Mouse (Mus musculus) ovary, postnatal 36 days (tissue): ENCODE results near the gene Mpped2.

ENCODE experiments used
- DNase-seq: peaks from one replicate; pipeline ENCODE4 v3.0.0; 2022; ENCODE audit warnings: low spot score, mixed read lengths

The Mpped2 gene

DNA sequence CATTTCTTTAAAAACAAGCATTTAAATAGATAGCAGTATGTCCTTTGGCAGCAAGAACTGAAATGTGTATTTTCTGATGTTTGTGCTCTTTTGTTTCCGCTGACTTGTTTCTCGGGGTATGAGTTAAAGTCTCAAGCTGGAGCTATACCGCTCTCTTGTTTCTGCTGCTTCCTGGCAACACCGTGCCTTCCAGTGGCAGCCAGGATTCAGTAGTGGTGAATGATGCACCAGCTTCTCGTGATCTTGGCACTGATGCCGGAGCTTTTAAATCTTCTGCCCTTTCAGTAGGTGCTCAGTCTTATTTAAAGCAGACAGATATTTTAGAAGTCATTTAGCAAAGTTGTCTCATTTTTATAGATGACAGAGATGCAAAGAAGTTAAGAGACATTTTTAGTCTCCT is 53.1 kb downstream of the Mpped2 start:
- DNase-seq: no peak

DNA sequence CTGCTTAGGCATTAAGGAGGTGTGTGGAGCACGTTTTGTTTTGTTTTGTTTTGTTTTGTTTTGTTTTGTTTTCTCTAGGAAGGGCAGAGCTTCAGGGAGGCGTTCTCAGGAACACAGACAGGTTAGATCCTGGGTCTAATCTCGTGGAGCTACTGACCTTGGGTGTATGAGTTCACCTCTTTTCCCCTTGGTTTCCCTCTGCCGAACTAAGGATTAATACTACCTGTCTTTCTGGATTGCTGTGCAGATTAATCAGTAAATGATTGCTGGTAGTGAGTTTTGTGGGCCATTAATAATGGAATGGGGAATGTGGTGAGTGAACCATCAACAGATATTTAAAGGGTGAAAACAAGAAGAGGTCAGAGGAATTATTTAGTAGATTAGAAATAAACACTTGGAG is 53.8 kb downstream of the Mpped2 start:
- no peak for DNase-seq

DNA sequence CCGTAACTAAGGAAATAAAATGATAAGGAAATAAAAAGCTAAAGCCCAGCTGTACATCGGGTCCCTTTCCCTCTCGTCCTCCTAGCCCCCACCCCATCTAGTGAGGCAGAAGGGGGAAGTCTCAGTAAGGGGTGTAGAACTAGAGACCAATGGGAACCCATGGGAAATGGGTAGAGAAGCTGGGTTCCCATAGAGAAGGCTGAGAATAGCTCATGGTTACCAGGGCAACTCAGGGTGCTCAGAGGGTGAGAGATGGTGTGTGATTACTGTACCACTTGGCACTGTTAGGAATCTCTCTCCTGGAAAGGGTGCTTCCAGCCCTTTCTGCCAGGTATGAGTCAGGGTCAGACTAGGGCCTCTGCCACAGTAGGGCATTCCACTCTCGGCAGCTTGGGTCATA is 54.3 kb downstream of the Mpped2 start:
- DNase-seq: no peak

DNA sequence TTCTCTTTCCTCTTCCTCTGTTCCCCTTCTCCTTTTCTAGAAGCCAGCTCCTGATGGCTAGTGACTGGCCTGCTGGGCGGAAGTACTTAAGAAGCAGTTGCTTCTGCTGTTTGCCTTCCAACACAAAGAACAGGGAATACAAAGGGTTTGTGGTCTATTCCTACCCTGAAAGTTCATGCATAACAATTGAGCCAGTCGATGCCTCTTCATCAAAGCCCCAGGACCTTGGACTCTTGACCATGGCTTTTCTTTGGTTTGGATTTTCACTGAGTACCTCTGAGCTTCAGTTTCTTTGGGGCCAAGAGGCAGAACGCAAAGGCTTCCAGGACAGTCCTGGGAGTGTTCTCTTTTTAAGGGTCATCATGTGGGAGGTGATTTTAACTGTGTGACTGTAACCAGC is 57.8 kb downstream of the Mpped2 start:
- no peak for DNase-seq

DNA sequence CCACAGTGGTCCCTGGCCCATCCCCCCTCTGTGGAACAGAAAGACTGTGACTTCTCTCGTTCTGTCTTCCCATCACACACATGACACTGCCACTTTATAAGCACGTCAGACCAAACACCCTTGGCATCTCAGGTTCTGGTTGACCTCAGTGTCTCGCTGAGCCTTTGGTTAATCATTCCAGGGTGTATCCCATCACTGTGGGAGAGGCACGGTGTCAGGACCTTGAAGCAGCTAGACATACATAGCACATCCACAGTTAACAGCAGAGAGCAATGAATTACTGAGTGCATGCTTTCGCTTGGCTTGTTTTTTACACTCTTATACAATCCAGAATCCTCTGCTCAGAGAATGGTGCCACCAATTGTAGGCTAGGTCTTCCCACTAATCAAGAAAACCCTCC is 60.6 kb downstream of the Mpped2 start:
- DNase-seq: no peak

DNA sequence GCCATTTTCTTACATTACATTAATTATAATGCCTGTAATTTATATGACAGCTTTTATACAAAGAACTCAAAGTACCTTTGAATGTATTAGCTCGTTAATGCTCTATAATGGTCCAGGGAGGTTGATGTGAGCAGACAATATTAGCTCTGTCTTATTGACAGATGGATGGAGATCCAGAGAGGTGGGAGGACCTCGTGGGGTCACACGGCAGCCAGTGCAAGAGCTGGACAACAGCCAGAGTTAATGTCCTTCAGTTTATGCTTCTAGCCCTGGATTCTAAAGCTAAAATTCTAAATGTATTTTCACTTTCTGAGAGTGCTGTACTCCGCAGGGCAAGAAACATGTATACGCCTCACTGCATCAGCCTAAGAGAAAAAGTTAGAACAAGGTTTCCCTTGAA is 61.6 kb downstream of the Mpped2 start:
- DNase-seq: no peak

DNA sequence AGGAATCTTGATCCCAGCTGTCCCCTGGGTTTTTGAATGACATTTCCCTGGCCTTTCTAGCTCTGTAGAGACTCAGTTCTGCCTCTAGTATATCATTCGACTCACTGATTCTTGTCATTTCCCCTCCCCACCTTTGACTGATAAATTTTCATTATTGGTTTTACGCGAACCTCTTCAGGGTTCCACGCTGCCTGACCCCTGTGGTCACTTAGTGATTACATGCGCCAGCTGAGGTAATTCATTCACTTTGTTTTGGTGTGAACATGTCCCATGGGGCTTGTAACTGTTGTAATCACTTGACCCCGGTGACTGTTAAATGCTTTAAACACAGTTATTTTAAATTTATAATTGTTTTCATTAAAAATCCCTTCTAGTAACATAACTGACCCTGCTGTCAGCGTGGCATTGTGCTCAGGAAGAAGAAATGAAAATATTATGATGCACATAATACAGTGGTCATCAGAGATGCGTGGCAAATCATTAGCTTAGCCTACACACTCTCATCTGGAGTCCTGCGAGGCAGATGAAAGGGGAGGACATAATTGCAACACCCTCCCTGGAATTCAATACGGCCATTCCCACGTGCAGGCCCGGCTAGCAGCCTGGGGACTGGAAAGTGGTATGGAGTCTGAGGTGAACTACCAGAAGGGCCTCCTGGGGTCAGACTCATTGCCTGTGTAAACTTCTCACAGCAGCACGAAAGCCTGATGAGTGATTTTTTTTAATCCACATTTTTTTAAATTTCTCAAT is 63.5 kb downstream of the Mpped2 start:
- DNase-seq: no peak

DNA sequence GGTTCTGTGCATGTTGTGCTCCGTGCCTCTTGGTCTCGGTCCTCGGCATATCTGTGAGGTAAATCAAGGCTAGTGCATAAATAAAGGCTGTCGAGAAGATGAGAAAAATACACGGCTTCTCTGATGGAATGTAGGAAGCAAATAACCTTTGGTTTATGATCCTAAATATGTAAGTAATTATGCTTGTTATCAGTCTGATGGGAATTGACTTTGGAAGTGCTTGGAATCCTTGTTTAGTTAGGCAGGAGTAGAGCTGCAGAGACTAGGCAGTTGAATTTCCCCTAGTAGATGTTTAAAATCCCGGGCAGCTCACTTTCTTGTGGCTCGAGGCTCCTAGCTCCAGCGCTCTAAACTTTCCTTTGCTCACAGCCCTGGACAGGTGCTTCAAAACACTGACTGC is 69.9 kb downstream of the Mpped2 start:
- DNase-seq: no peak

DNA sequence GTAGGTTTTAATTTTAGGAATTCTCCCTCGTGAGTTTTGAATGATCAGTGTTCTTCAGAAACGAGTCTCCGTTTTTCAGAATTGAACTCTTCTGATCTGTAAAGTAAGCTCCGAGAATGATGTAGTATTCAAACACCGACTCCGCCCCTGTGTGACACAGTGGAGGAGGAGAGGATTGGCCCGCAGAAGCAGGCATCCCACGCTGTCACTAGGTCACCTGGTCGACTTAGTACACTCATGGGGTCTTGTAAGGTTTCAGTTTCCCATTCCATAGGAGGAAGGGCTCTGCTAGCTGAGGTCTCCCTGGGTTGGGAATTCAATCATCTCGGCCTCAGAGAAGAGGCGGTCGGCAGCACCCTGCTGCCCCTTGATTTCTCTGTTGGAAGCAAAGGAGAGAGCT is 76.2 kb downstream of the Mpped2 start:
- DNase-seq: no peak

DNA sequence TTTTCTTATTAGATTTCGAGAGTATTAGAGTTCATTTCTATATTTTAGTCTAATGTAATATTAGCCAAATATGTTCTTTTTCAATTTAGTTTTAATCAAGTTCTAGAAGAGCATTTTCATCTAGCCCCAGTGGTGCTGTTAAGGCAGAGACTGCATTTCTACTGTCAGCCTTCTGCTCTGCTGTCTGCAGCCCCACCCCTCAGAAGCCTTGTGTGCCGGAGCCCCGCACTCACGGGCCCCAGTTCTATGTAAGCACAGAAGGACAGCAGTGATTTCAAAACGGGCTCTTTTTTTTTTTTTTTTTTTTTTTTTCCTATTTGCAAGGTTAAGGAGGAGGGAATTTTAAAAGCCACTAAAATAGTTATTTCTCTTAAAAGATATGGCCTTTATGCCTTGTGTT is 79.6 kb downstream of the Mpped2 start:
- no peak for DNase-seq

DNA sequence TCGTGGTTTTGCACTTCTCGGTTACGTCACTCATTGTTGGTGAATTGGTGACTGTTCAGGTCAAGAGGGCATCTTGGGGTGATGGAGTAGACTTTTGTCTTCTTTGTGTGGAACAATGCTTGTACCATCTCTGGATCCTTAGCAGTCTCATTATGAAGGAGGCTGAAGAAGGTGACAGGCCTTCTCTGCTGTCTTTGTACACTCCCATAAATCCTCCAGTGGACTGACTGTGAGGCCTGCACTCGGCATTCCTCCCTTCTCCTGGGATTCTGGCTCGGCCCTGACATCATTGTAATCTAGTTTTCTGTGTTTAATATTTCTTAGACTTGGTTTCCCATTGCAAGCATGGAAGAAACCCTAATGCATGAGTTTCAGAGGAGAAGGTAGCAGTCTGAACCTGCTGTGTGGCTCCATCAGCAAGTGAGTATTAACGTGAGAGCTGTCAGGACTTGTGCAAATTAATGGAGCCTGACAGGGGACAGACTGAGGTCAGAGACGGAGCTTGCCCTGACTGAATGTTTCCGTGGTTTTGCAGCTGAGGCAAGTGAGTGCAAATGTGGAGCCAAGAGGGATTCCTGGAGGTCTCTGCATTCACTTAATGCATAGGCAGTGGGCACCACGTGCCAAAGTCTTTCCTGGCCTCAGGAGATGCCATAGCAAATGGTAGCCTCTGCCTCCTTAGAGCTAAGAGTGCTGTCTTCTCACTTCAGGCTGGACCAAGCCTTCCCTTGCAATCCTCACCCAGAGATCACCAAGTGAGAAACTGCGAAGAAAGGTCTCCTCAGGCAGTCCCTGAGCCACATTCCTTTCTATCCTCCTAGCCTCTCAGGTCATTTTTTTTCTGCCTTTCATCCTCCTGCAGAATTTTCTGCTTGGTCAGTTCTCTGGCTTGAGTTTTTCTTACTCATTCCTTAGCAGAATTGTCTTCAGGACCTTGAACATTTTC is 81.5 kb downstream of the Mpped2 start:
- no peak for DNase-seq

DNA sequence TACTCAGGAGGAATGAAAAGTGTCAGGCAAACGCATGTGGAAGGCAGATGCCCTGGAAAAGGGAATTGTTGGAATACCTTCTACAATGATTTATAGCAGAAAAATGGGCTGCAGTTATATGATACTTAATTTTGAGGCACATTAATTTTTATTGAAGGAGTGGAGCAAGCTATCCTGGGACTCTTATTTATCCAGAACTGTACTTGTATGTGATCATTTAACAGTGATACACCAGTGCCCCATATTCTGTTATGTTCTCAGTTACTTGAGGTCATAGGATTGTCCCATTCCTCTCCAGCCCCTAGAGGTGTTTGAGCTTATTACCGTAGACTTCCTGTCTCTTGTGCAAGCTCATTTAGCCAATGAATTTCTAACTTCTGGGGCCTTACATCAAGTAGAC is 82.9 kb downstream of the Mpped2 start:
- DNase-seq: no peak

DNA sequence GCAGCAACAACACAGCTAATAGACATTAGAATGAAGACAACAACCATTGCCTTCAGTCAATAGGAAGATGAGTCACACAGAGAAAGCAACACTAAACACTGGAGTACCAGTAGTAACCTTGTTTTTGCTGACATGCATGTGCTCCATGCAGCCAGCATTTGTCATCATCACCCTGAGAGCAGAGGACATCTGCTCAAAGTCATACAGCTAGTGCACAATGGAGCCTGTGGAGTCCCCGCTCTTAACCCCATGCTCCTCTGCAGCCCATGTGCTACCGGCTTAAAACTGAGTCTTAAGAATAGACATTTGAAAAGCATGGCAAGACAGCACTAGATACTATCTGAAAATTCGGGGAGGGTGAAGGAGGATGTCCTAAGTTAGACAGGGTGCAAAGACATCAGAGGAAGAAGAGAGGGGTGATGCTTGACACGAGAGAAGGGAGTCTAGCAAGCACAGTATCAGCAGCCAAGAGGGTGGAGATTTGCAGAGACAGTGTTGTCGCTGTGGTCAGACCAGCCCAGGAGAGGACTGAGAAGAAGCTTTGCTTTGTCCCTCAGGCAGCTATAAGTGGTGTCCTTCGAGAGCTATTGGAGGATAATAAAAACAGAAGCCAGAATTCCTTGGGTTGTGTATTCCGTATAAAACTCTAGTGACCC is 85.9 kb downstream of the Mpped2 start:
- no peak for DNase-seq

DNA sequence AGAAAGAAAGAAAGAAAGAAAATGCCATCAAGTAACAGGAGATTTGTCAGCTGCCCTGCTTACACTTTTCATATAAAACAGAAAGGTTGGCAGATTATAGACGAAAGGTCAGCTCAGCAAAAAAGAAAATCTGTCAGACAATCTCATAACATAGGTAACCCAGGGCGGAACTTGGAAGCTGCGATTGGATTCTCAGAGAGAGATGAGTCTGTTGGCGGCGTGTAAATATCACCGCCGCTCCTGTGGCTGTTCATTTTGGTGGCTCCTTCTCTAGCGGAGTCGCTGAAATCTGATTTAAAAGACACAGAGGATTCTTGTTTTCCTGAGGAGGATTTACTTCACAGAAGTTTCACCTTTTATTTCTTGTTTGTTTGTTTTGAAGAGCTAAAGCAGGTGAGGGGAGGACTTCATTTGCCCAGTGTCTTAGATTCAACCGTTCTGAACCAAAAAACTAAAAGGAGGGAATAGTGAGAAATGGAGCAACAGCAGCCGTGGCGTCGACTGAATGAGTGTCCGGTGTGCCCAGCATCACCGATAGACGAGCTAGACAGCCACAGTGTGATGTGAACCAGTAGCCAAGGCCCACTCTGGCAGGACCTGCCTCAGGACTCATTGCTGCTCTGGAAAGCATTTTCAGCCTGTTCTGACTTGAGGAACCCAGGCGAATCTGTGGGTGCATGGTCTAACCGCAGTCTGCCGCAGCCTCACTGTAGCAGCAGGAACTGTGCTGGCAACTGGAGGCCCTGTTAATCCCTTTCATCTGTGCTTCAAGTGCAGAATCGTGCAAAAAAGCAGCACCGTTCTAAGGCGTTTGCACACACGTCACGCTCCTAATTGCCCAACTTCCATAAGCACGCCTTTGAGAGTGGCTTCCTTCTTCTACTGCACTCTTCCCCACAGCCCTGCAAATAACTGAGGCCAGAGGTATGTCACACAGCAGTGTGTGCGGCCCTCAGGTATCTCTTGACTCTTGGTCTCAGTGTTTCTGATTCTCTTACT is 88.4 kb downstream of the Mpped2 start:
- DNase-seq: no peak

DNA sequence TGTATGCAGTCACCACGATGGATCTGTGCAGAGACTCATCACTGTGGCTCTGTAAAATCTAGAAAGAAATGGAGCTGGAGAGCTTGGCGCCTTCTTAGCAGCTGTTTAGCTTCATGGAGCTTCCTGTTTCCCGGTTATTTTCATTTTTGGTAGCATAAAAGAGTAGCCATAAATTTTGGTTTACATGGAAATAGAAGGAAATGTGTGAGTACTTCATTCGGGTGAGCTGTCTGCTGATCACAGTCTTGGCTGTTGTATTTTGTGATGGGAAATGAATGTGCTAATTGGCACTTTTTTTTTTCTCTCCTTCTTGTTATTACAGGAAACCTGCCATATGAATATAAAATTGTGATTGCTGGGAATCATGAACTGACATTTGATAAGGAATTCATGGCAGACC is 90.2 kb downstream of the Mpped2 start:
- no peak for DNase-seq

DNA sequence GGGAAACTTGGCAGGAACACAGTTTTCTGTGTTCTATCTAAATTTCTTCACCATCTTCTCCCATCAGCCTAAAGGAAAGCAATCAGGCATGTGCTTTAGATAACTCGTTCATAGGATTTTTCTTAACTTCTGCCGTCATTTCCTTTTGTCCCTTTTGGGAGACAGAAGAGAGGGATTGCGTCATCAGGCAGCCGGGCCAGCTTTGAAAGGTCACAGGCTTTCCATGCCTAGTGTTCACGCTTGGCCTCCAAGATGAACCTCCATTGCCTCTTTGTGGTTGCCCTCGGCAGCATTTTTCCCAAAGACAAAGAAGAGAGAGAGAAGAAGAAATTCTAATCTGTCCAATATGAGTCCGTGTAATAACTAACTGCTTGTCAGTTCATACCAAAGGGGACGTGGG is 95.0 kb downstream of the Mpped2 start:
- DNase-seq: no peak

DNA sequence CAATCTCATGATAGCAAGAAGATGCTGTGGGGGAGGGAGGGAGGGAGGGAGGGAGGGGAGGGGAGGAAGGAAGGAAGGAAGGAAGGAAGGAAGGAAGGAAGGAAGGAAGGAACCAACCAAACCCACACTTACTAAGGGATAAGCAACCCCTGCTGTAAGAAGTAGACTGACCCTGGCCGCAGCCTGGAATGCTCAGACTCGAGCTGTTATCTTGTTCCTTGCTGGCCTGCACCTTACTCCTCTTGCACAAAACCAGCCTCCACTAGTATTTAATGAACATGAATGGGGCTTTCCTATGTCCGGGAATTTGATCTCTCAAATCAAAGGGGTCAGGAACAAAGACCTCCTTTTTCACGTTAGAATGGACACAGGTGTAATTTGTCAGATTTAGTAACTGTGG is 95.5 kb downstream of the Mpped2 start:
- no peak for DNase-seq

DNA sequence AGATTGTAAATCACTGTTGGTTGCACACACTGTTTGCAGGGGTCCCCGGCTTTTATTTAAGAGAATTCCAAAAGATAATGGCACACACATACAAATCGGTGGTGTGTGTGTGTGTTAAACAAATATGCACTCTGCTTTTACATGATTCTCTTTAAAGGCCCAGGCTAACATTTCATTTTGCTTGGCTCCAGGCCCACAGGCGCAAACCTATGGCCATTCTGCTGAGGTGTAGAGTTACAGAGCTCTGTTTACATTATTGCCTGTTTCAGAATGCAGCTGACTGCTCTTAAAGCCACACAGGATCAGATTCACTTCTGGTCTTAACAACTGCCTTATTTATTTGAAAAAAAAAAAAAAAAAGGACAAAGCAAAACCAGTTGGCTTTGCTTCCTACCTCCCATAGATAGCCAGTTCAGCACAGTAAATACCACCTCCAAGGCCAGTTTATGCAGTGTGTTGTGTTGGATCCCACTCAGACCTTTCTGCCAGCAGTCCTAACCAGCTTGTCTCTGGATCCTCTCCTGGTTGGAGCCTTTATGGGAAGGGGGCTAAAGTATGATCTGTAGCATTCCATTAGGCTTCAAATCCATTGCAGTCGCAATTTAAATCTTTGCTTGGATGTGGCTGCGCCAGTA is 96.7 kb downstream of the Mpped2 start:
- DNase-seq: no peak

DNA sequence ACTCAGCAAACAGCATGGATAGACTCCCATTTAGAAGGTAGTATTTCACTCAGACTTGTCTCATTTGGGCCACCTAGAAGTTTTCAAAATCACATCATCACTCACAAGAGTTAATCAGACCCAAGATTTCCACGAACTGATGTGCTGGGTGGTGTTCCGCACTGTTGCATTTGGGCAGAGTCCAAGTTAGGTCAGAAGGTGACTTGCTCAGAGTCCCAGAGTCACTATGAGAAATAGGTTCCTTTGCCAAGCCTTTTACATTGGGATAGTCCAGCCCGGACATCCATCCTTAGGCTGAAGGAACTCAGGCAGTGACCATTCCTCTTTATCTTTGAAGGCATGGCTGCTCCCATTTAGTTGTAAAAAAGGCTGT is 97.2 kb downstream of the Mpped2 start:
- DNase-seq: no peak

DNA sequence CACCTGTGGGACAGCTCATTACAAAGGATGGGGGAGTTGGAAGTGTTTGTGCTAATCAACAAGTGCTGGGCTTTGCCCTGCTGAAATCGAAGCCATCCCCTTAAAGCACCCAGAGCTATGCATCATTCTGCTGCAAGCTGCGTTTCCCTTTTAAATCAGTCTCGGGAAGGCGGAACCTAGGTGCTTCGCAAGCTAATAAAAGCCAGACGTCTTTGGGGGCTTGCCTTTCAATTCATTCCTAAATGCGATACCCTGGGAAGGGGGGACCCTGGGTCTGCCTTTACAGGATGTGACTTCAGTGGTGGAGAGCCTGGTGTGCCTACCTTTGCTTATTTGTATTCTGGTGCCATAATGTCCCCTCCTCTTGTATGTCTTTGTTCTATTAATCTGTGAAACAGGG is 103.2 kb downstream of the Mpped2 start:
- DNase-seq: no peak

DNA sequence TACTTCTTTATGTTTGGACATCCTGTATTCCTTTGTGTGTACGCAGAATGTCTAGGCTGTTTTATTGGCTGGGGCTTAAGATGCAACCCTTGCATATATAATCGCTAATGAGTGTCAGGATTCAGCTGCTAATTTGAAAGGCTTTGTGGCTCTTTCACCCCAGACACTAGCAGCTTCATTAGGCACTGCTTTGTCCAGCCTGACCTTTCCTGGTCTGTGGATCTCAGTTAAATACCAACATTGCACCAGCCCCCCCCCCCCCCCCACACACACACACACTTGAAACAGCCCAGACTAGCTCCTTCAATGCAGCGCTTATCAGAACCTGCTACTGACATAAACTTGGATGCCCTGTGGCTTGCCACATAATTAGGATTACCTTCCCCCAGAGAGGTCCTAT is 104.8 kb downstream of the Mpped2 start:
- DNase-seq: no peak
